Mouse (Mus musculus): ENCODE results near the gene Eps8l2.

Gene Eps8l2

GRCm38 (mm10) chr7:141338576-141339131 lies at the start of gene Eps8l2:
Gene Eps8l2, plus strand, starts transcription at chr7:141338880.
- DNase-seq (ENCODE audit: low read depth, low spot score) = no peak

DNA sequence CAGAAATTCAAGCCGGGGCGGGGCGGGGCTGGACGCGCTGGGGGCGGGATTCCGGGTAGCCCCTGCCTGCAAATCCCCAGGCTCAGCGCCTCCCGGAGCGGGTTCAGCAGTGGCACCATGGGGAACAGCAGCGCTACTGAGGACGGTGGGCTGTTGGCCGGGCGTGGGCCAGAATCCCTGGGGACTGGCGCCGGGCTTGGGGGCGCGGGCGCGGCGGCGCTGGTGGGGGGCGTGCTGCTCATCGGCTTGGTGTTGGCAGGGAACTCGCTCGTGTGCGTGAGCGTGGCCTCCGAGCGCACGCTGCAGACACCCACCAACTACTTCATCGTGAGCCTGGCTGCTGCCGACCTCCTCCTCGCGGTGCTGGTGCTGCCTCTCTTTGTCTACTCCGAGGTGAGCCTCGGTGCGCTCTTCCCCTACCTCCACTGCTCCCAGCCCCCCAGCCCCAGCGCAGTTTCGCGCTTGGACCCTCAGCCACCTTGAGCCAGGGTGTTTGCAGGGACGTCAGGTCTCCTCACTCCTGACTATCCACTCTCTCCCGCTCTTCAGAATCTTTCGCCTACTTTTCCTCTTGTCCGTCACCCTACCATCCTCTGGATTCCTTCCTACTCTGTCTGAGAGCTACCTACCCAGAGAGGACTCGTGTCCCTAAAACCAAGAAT lies 46.6 kb upstream of the Eps8l2 start, which contains the start of gene Drd4:
TSS of gene Drd4 (plus strand) at position 86 of the 662 bp plus-strand sequence.
- peak; percentile 45 for DNase-seq (ENCODE audit: low read depth, low spot score)

DNA sequence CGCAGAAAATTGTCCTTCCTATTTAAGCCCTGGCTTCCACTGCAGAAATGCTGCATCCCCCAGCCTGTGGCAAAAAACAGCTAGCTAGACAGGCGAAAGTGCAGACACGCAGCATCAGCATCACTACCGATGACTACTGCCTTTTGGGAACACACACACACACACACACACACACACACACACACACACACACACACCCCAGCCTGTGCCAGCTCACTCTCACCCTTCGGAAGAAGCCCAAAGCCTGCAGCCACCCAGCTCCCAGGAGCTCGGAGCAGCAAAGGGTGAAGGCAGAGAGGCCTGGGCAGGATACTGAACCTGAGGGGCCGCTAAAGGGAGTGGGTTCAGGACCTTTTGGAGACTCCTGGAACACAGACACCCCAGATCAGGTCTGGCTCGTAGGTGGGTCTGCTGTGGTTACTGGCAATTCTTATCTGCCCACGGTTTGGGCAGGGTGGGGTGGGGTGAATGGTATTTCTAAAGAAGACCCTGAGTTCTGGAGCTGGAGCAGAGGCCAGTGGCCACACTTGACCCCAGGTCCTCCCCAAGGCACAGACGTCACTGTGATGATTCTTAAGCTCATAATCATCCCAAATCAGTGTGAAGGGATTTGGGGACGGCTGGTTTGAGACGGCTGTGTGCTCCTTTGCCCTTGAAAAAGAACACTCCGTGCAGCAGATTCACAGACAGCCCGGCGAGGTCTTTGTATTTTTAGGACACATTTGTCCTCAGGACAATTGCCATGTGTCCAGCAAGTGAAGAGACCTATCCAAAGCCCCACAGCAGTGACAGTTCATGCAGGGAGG lies 45.9 kb upstream of the Eps8l2 start:
- DNase-seq (ENCODE audit: low read depth, low spot score) = no peak

DNA sequence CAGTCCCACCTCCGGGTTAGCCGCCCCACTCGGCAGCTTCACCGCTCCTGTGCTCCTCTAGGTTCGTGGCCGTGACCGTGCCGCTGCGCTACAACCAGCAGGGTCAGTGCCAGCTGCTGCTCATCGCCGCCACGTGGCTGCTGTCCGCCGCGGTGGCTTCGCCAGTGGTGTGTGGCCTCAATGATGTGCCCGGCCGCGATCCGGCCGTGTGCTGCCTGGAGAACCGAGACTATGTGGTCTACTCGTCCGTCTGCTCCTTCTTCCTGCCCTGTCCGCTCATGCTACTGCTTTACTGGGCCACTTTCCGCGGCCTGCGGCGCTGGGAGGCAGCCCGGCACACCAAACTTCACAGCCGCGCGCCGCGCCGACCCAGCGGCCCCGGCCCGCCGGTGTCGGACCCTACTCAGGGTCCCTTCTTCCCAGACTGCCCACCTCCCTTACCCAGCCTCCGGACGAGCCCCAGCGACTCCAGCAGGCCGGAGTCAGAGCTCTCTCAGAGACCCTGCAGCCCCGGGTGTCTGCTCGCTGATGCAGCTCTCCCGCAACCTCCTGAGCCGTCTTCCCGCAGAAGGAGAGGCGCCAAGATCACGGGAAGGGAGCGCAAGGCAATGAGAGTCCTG lies 44.7 kb upstream of the Eps8l2 start:
- DNase-seq (ENCODE audit: low read depth, low spot score) = peak; percentile 36

GRCm38 (mm10) chr7:141294479-141294878 lies 44.2 kb upstream of the Eps8l2 start:
- no peak for DNase-seq (ENCODE audit: low read depth, low spot score)

DNA sequence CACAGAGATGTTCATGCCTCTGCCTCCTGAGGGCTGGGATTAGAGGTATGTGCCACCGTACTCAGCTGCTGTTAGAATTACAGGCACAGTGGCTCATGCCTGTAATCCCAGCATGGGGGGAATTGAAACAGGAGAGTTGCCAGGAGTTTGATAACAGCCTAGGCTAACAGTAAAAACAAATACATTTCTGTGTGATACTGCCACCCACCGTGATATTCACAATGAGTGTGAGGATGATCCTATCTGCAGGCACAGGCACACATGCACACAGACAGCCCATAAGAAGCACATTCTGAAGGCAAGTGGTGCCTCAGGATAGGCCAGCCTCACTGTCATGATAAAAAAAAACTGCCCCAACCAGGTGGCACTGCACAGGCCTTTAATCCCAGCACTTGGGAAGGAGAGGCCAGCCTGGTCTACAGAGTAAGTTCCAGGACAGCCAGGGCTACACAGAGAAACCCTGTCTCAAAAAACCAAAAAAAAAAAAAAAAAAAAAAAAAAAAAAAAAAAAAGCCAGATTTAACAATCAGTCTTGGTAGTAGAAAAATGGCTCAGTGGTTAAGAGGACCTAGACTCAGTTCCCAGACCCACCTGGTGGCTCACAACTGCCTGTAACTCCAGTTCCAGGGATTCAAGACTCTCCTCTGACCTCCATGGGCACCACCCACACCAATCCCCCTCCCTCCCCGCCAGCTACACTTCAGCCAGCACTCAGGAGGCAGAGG lies 40.6 kb upstream of the Eps8l2 start:
- DNase-seq (ENCODE audit: low read depth, low spot score) = no peak

DNA sequence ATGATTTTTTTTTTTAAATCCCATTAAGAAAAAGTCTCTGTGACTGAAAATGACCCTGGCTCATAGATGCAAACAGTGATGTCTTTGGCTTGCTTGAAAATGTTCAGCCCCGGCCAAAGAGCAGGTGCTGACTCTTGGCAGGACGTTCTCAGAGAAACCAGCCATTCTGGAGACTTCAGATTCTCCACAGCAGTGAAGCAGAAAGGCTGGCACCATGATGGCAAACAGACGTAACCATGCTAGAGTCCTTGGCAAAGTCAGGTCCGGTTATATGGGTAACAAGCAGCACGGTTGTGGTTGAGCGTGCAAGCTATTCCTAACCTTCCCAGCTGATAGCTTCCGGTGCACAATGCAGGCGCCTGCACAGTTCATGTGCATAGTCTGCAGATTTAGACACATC lies 39.5 kb upstream of the Eps8l2 start:
- DNase-seq (ENCODE audit: low read depth, low spot score) = no peak

DNA sequence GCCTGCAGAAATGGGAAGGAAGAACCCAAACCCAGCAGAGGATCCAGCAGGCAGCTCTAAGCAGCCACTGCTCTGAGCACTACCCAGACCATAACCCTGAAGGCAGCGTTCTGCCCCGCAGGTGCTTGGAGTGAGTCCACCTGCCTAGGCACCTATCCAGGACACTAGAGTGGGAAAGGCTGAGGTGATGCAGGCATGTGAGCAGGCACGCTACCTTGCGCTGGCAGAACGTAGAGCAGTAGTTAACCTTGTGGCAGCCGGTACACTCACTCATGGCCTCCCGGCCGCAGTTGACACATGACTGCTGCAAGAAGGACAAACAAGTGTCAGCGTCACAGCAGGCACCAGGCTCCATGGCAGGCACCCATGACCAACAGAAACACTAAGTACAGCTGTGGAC lies 37.3 kb upstream of the Eps8l2 start:
- DNase-seq (ENCODE audit: low read depth, low spot score) = no peak

GRCm38 (mm10) chr7:141302702-141303268 lies 35.9 kb upstream of the Eps8l2 start:
- no peak for DNase-seq (ENCODE audit: low read depth, low spot score)

DNA sequence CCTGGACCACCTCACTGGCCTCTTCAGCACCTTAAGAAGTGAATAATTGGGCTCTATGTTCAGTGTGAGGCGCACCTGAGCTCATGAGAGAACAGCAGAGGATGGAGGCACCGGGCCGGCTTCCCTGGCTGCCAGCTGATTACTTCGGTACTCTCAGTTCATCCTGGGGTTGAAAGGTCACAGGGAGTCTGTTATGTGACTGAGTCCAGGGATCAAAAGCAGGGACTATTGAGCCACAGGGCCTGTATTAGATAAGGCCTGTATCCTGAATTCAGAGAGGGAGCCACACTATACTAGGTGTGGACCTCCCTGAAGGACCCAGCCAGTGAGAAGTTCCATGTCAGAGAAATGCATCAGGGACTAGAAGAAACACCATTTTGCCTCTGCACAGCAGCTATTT lies 34.1 kb upstream of the Eps8l2 start:
- no peak for DNase-seq (ENCODE audit: low read depth, low spot score)

DNA sequence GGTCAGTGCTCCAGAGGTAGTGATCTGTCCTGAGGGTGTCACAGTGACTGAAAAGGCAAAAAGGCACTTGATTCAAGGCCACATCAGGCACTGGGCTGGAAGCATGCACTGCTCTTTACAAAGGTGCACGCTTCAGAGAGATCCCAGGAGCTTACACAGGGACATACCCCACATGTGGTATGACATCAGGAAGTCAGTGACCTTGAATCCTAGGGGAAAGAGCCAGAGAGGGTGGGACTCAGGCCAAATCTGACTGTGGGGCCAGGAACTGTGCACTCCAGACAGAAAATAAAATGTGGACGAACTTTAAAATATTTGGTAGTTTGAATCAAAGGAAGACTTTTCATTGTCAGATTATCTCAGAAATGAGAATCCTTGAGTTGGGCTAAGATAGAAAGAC lies 24.3 kb upstream of the Eps8l2 start:
- no peak for DNase-seq (ENCODE audit: low read depth, low spot score)

- no peak for DNase-seq (ENCODE audit: low read depth, low spot score)
Observed at GRCm38 (mm10) chr7:141315076-141315475, 23.6 kb upstream of the Eps8l2 start.

DNA sequence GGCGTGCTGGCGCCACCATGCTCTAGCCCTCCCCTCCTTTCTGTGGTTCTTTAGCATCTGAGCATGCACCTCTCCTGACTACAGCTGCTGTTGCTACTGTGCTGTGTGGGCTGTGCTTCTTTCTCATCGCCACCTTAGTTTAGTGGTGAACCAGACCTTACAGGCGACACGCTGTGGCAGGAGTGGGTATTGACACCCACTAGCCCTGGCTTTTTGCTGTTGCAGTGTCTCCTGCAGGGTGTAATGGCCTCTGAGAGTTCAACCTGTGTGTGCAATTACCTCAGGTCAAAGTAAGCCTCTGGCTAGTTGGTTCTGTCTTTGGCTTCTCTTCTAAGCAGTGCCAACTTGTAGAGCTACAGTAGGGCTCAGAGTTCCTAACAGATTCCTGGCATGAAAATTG lies 22.7 kb upstream of the Eps8l2 start:
- peak; percentile 73 for DNase-seq (ENCODE audit: low read depth, low spot score)

DNA sequence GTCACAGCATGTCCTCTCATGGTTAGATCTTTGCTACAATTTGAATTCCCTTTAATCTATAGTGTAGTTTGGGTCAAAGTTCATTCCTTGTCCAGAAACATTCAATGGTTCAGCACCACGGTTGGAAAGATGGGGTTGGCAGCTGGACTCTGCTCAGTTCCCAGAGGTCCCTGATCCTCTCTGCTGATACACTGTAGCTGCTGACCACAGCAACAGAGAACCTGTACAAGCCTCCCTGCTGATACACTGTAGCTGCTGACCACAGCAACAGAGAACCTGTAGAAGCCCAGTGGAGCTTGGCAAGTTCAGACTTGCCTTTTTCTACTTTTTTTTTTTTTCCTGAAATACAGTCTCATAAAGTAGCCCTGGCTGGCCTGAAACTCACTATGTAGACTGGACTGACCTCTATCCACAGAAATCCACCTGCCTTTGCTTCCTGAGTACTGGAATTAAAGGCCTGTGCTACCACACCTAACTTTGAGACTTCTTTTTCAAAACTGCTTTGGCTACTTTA lies 21.0 kb upstream of the Eps8l2 start:
- no peak for DNase-seq (ENCODE audit: low read depth, low spot score)

- peak; percentile 51 for DNase-seq (ENCODE audit: low read depth, low spot score)
Observed at GRCm38 (mm10) chr7:141319446-141319845, 19.2 kb upstream of the Eps8l2 start.

DNA sequence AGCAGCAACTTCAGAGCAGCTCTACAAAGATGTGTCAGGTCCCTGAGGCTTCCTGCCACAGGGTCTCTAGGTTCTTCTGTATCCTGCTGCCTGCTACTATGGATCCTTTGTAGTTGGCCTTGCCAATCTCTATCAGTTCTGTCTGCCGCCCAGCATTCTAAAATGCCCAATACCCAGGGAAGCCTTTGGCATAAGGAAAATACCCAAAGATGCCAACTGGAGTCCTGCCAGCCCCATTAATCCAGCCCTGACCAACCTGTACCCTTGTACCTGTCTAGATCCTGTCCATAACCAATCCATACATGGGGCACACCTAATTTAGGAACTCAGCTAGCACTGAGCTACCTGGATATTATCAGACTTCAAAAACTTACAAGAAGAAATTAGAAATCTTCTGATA lies 14.0 kb upstream of the Eps8l2 start:
- no peak for DNase-seq (ENCODE audit: low read depth, low spot score)

GRCm38 (mm10) chr7:141326546-141327446 lies 11.9 kb upstream of the Eps8l2 start:
- DNase-seq (ENCODE audit: low read depth, low spot score) = no peak

- peak; percentile 80 for DNase-seq (ENCODE audit: low read depth, low spot score)
Observed at GRCm38 (mm10) chr7:141327469-141328372, 11.0 kb upstream of the Eps8l2 start, which contains the start of the genes Deaf1 and Tmem80. Gene Deaf1, minus strand, starts transcription at chr7:141327690. Gene Tmem80, plus strand, starts transcription at chr7:141327739.

All from ES-CJ7 (cell line).